Mouse (Mus musculus) kidney, postnatal 0 days (tissue): Measurements from ENCODE around the gene Tnk2. TPM values are rescaled to one million over a fixed set of nuclear protein-coding genes. Genes with fewer than 3 reads are reported as not detected.

Experiments used
- ATAC-seq: fragments of 200-750 bp; cut with Nextera tagmentation; replicated peaks from 2 replicates; pipeline ENCODE4 v1.8.0; 2017; ENCODE audit warnings: low read depth, moderate number of reproducible peaks, moderate TSS enrichment, moderate library complexity; ENCODE audit not compliant: low FRiP score
- DNase-seq: peaks from one replicate; pipeline ENCODE4 v3.0.0-alpha.2; 2016; ENCODE audit warnings: low spot score
- H3K27ac ChIP-seq: fragments of 300-500 bp; sonication (generic); 2 replicates; pipeline ENCODE4 v1.5.1; 2014; ENCODE audit warnings: mild to moderate bottlenecking
- H3K27me3 ChIP-seq: fragments of 300-500 bp; sonication (generic); 2 replicates; pipeline ENCODE4 v1.6.1; 2014; ENCODE audit warnings: low read length, mixed read lengths; ENCODE audit not compliant: insufficient read depth
- H3K36me3 ChIP-seq: fragments of 300-500 bp; sonication (generic); 2 replicates; pipeline ENCODE4 v1.6.1; 2014; ENCODE audit warnings: low read length, mixed read lengths; ENCODE audit not compliant: insufficient read depth
- H3K4me1 ChIP-seq: fragments of 300-500 bp; sonication (generic); replicated peaks from 2 replicates; pipeline ENCODE4 v1.6.1; 2014; ENCODE audit warnings: antibody characterized with exemption, low read length, mixed read lengths; ENCODE audit not compliant: insufficient read depth
- H3K4me2 ChIP-seq: fragments of 300-500 bp; sonication (generic); 2 replicates; pipeline ENCODE4 v1.6.1; 2014; ENCODE audit warnings: mild to moderate bottlenecking, low read length, moderate library complexity, mixed read lengths
- H3K4me3 ChIP-seq: fragments of 300-500 bp; sonication (generic); replicated peaks from 2 replicates; pipeline ENCODE4 v1.5.1; 2014; ENCODE audit warnings: low read depth, low read length
- H3K9ac ChIP-seq: fragments of 300-500 bp; sonication (generic); 2 replicates; pipeline ENCODE4 v1.6.1; 2014; ENCODE audit warnings: low read depth, low read length
- H3K9me3 ChIP-seq: fragments of 300-500 bp; sonication (generic); replicated peaks from 2 replicates; pipeline ENCODE4 v1.6.1; 2016; ENCODE audit warnings: low read length, inconsistent platforms, mixed read lengths
- CTCF ChIP-seq: IDR thresholded peaks from 2 replicates; pipeline ENCODE4 v1.5.1; 2016; ENCODE audit warnings: antibody characterized with exemption, low read depth, mild to moderate bottlenecking, moderate library complexity
- WGBS: fragments of 180-500 bp; shearing (Covaris S2); extraction: QIAGEN DNeasy Blood & Tissue Kit; methylation state at CpG from one replicate; pipeline ENCODE4 v1.1.7; 2014; 5-methylcytosine and 5-hydroxymethylcytosine counted together
- polyA plus RNA-seq: library from polyadenylated mRNA; unstranded; fragments of >200 nt; fragmentation: Nextera tagmentation; extraction: Ambion mirVana; gene quantifications from 2 replicates; pipeline ENCODE4 v1.2.1, GENCODE M21; 2015

The Tnk2 gene
- polyA plus RNA-seq, 1 experiment from 2014 or later = 8.4 TPM

- no peaks in the 10 kb centered on the region for H3K36me3 ChIP-seq
- H3K9ac ChIP-seq = no peak overlapping the region
- H3K27me3 ChIP-seq = no peaks in the 10 kb centered on the region
- TF ChIP-seq CTCF = peak; percentile 56
- H3K27ac ChIP-seq = no peak overlapping the region
- H3K4me1 ChIP-seq = no peaks in the 10 kb centered on the region
- H3K9me3 ChIP-seq = no peaks in the 10 kb centered on the region
- ATAC-seq (no peak), DNase-seq (peak; percentile 44)
- no peak overlapping the region for H3K4me3 ChIP-seq
- H3K4me2 ChIP-seq = no peak overlapping the region
- WGBS = 27% methylated on average over 13 of the region's 13 CpGs
Observed at GRCm38 (mm10) chr16:32715364-32715763, 71.7 kb downstream of the Tnk2 start.

- Histone ChIP-seq H3K4me2 (no peak overlapping the region), H3K36me3 (no peaks in the 10 kb centered on the region), H3K4me3 (no peak overlapping the region), H3K27ac (no peak overlapping the region), H3K9me3 (no peaks in the 10 kb centered on the region), H3K27me3 (no peaks in the 10 kb centered on the region), H3K9ac (no peak overlapping the region), H3K4me1 (no peaks in the 10 kb centered on the region)
- no peak for ATAC-seq
- no peak for DNase-seq
- 85% methylated on average over 7 of the region's 7 CpGs for WGBS
- no peak for TF ChIP-seq CTCF
Observed at GRCm38 (mm10) chr16:32723163-32723562, 79.5 kb downstream of the Tnk2 start.

- no peak overlapping the region for H3K27ac ChIP-seq
- 49% methylated on average over 4 of the region's 4 CpGs for WGBS
Observed at GRCm38 (mm10) chr16:32723767-32724166, 80.1 kb downstream of the Tnk2 start.

GRCm38 (mm10) chr16:32724259-32724658, 80.6 kb downstream of the Tnk2 start:
- TF ChIP-seq CTCF = no peak
- Histone ChIP-seq H3K9ac (no peak overlapping the region), H3K27me3 (no peaks in the 10 kb centered on the region), H3K4me1 (no peaks in the 10 kb centered on the region), H3K9me3 (no peaks in the 10 kb centered on the region), H3K4me3 (no peak overlapping the region), H3K36me3 (no peaks in the 10 kb centered on the region), H3K27ac (no peak overlapping the region), H3K4me2 (no peak overlapping the region)
- ATAC-seq (no peak), DNase-seq (no peak)
- 84% methylated on average over 2 of the region's 2 CpGs for WGBS

More at GRCm38 (mm10) chr16:32723767-32724166, 80.1 kb downstream of the Tnk2 start:
- no peaks in the 10 kb centered on the region for H3K9me3 ChIP-seq
- DNase-seq = no peak
- no peaks in the 10 kb centered on the region for H3K36me3 ChIP-seq
- H3K4me1 ChIP-seq = no peaks in the 10 kb centered on the region
- no peak for ATAC-seq
- H3K9ac ChIP-seq = no peak overlapping the region
- no peak overlapping the region for H3K4me3 ChIP-seq
- no peaks in the 10 kb centered on the region for H3K27me3 ChIP-seq
- no peak overlapping the region for H3K4me2 ChIP-seq
- no peak for TF ChIP-seq CTCF

- H3K9ac ChIP-seq = no peak overlapping the region
- H3K27me3 ChIP-seq = no peaks in the 10 kb centered on the region
- ATAC-seq = no peak
- no peak for DNase-seq
- H3K4me3 ChIP-seq = no peak overlapping the region
- no peaks in the 10 kb centered on the region for H3K36me3 ChIP-seq
- H3K4me2 ChIP-seq = no peak overlapping the region
- H3K27ac ChIP-seq = no peak overlapping the region
- H3K4me1 ChIP-seq = no peaks in the 10 kb centered on the region
- TF ChIP-seq CTCF = no peak
- H3K9me3 ChIP-seq = no peaks in the 10 kb centered on the region
Observed at GRCm38 (mm10) chr16:32726501-32726900, 82.8 kb downstream of the Tnk2 start.

- DNase-seq (peak; percentile 16), ATAC-seq (no peak)
Observed at GRCm38 (mm10) chr16:32728240-32728639, 84.6 kb downstream of the Tnk2 start.

GRCm38 (mm10) chr16:32728730-32729129, 85.1 kb downstream of the Tnk2 start:
- no peak for DNase-seq
- no peaks in the 10 kb centered on the region for H3K27me3 ChIP-seq
- H3K4me2 ChIP-seq = no peak overlapping the region
- H3K9ac ChIP-seq = no peak overlapping the region
- no peaks in the 10 kb centered on the region for H3K4me1 ChIP-seq
- no peak overlapping the region for H3K4me3 ChIP-seq
- H3K27ac ChIP-seq = no peak overlapping the region
- H3K36me3 ChIP-seq = no peaks in the 10 kb centered on the region
- H3K9me3 ChIP-seq = no peaks in the 10 kb centered on the region
- ATAC-seq = no peak
- no peak for TF ChIP-seq CTCF
- 27% methylated on average over 1 of the region's 1 CpGs for WGBS

More at GRCm38 (mm10) chr16:32728240-32728639, 84.6 kb downstream of the Tnk2 start:
- no peaks in the 10 kb centered on the region for H3K9me3 ChIP-seq
- H3K4me1 ChIP-seq = no peaks in the 10 kb centered on the region
- no peak overlapping the region for H3K27ac ChIP-seq
- H3K27me3 ChIP-seq = no peaks in the 10 kb centered on the region
- H3K9ac ChIP-seq = no peak overlapping the region
- TF ChIP-seq CTCF = no peak
- no peak overlapping the region for H3K4me2 ChIP-seq
- H3K36me3 ChIP-seq = no peaks in the 10 kb centered on the region
- no peak overlapping the region for H3K4me3 ChIP-seq

Other genes with a start within 250 kb of the Tnk2 start
- not detected in 2 replicates for gene Tm4sf19, start 243.4 kb upstream of the Tnk2 start, polyA plus RNA-seq
- gene Tctex1d2, start 224.2 kb upstream of the Tnk2 start, polyA plus RNA-seq = 40.1 and 45.1 TPM in 2 replicates
- gene Pcyt1a, start 213.0 kb upstream of the Tnk2 start, polyA plus RNA-seq = 30.6 and 38.3 TPM in 2 replicates
- gene Slc51a, start 156.0 kb upstream of the Tnk2 start, polyA plus RNA-seq = 4.3 TPM in 2 replicates
- gene Zdhhc19, start 147.6 kb upstream of the Tnk2 start, polyA plus RNA-seq = 0.11 TPM in 1 of 2 replicates, not detected in the other
- gene Tfrc, start 35.0 kb upstream of the Tnk2 start, polyA plus RNA-seq = 37.0 and 43.9 TPM in 2 replicates
- gene Muc4, start 92.0 kb downstream of the Tnk2 start, polyA plus RNA-seq = 0.14 and 0.28 TPM in 2 replicates
- gene Muc20, start 153.6 kb downstream of the Tnk2 start, polyA plus RNA-seq = 15.2 and 17.2 TPM in 2 replicates
- 0.24 and 0.28 TPM in 2 replicates for gene Smbd1, start 166.6 kb downstream of the Tnk2 start, polyA plus RNA-seq
- 113 and 115 TPM in 2 replicates for gene Fyttd1, start 233.6 kb downstream of the Tnk2 start, polyA plus RNA-seq
- 12.0 and 14.1 TPM in 2 replicates for gene Rubcn, start 233.9 kb downstream of the Tnk2 start, polyA plus RNA-seq